Mouse (Mus musculus): ENCODE data around the gene Adcy2. TPM values are rescaled to one million over a fixed set of nuclear protein-coding genes. Genes with fewer than 3 reads are reported as not detected.

The Adcy2 gene
- polyA plus RNA-seq, 1 experiment from 2014 or later: 5.9 TPM

DNA sequence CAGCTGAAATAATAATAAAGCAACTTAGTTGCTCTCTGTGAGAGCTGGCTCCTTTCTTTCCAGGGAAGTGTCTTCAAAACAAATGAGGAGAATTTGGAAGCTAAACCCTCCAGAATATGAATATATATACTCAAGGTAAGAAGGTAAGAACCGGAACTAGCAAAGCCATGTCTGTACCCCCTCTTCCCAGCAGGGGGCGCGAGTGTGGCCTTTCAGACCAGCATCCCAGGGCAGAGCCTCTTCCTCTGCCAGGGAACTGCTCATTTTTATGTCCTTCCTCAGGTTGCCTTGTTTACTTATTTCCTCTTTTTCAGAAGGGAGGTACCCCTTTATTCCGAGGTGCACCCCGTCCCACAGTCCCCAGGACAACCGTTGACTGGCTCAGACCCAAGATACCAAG, 199.6 kb downstream of the Adcy2 start:
- 61% methylated on average over 6 of the region's 6 CpGs for WGBS
- Histone ChIP-seq H3K27me3 (no peaks in the 10 kb centered on the region), H3K36me3 (no peaks in the 10 kb centered on the region), H3K4me1 (no peaks in the 10 kb centered on the region), H3K27ac (no peak overlapping the region), H3K4me2 (replicated peaks) (no peak overlapping the region), H3K4me3 (no peak overlapping the region), H3K9ac (no peak overlapping the region), H3K9me3 (no peaks in the 10 kb centered on the region)
- ATAC-seq (ENCODE audit: low FRiP score, low read depth): no peak

DNA sequence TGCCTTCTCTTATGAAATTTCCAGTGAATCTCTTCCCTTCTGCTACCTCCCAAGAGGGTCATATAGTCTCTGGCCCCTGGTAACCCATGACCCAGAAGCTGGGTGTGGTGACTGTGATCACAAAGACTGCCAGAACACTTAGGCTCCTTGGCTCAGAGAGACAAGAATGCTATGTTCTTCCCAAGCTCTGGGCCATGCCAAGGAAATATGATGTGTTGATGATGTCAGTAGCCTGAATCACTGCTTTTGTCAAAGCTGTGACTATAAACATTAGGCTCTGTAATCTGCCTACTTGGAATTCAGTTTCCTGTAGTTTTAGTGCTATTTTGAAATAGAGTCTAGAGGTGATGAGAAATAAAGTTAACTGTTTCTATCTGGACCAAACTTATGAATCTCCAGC, 206.1 kb downstream of the Adcy2 start:
- Histone ChIP-seq H3K4me1 (no peaks in the 10 kb centered on the region), H3K36me3 (no peaks in the 10 kb centered on the region), H3K4me3 (no peak overlapping the region), H3K27ac (no peak overlapping the region), H3K4me2 (replicated peaks) (no peak overlapping the region), H3K9me3 (no peaks in the 10 kb centered on the region), H3K27me3 (no peaks in the 10 kb centered on the region), H3K9ac (no peak overlapping the region)
- no peak for ATAC-seq (ENCODE audit: low FRiP score, low read depth)

DNA sequence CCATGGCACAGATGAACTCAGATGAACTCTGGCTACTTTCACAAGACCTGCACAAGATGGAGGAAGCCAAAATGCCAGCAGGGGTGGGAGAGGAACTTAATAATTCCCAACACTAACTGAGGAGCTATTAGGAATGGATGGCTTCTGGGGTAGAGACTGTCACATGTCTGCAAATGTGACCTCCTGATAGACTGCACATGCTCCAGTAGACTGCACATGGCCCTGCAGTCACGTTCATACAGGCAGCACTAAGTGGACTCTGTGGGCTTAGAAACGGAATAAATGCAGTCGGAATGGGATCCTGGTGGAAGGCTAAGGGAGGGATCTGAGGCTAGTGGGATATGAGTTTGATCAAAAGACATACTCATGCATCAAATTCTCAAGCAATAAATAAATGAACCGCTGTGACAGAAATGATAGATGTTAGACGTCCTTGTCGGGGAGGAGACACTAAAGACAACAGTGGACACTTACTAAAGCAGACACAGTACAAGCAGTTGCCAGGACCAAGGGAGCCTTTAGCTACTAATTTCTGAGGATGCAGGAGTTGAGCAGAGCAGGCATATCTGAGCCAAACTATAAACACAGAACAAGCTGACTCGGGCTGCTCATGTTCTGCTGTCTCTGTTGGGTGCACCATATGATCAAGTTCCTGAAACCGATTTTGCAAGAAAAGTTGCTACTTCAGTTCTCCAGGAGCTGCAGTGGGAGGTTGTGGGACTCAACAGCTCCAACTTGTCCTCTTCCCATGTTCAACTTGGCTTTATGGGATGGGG, 211.9 kb downstream of the Adcy2 start:
- H3K4me2 ChIP-seq (replicated peaks): no peak overlapping the region
- no peak overlapping the region for H3K4me3 ChIP-seq
- no peaks in the 10 kb centered on the region for H3K27me3 ChIP-seq
- H3K9ac ChIP-seq: no peak overlapping the region
- no peaks in the 10 kb centered on the region for H3K36me3 ChIP-seq
- no peak for ATAC-seq (ENCODE audit: low FRiP score, low read depth)
- H3K9me3 ChIP-seq: no peaks in the 10 kb centered on the region
- no peaks in the 10 kb centered on the region for H3K4me1 ChIP-seq
- H3K27ac ChIP-seq: no peak overlapping the region
- 87% methylated on average over 8 of the region's 8 CpGs for WGBS

DNA sequence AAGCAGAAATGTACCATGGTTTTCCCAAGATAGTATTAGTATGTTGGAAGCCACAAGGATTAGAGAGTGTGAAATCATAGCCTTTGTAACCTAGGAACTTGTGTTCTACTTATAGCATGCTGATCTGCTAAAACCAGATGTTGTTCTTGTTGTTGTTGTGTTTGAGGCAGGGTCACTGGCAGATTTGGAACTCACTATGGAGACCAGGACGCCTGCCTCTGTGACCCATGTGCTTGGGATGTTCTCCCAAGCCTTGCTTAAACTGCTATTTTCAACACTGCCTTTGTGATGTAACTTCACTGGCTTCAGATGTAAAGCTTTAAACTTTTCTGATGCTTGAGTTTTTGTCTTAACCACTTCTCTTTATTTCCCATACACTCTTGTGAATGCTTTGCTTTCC, 216.2 kb downstream of the Adcy2 start:
- Histone ChIP-seq H3K36me3 (no peaks in the 10 kb centered on the region), H3K27me3 (no peaks in the 10 kb centered on the region), H3K9me3 (peaks cover 3% of the 10 kb centered on the region; the same call in 1 of the 2 replicates), H3K4me3 (no peak overlapping the region), H3K9ac (no peak overlapping the region), H3K4me2 (replicated peaks) (no peak overlapping the region), H3K4me1 (no peaks in the 10 kb centered on the region), H3K27ac (no peak overlapping the region)
- 55% methylated on average over 1 of the region's 1 CpGs for WGBS
- no peak for ATAC-seq (ENCODE audit: low FRiP score, low read depth)

DNA sequence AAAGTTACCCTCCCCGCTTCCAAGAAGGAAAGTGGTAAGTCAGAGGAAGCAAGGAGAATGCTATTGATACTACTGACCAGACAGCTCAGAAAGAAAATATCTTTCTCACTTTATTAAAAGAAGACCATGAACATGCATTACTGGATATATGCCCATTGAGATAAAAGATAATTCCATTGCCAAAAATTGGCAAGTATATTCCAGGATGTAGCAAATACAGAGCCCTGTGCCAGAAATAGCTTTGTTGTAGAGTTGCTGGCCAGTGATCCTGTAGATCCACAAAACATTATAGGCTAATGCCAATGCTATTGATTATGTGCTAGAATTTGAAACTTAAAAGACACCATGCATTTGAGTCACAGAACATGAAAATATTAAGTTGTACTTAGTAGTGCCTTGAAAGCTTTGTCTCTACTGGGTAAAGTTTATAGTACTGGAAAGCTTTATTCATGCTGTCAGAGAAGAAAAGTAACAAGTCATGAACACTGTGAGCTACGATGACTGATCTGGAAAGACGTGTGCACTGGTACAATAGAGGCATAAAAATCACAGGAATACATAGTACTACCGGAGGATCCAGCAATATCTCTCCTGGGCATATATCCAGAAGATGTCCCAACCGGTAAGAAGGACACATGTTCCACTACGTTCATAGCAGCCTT, 221.2 kb downstream of the Adcy2 start:
- ATAC-seq (ENCODE audit: low FRiP score, low read depth): no peak

DNA sequence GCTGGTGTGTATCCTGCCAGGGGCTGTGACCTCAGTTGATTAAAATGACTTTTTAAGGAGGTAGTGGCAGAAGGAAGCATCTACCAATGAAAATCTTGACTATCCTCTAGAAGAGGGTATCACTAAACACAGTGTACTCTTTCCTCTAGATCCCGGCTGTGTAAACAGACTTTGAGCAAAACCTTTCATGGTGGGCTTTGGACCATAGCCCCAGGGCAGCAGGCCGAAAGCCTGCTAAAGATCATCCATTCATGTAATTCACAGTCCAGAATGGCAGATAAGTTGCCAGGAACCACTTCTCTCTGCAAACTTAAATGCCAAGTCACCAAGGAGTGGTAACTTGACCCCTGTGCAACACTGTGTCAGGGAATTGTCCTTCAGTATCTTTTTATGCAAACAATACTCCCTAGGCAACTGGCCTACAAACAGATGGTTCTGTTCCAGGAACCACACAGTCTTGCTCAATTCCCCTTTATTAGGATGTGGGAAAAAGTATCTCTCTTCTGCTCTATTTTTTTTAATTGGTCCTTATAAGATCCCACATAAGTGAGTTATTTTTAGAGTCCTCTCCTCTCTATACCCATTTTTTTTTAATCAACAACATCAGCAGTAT, 225.6 kb downstream of the Adcy2 start:
- ATAC-seq (ENCODE audit: low FRiP score, low read depth): no peak
- H3K27ac ChIP-seq: no peak overlapping the region
- H3K9me3 ChIP-seq: no peaks in the 10 kb centered on the region
- H3K4me2 ChIP-seq (replicated peaks): no peak overlapping the region
- no peak overlapping the region for H3K9ac ChIP-seq
- H3K4me1 ChIP-seq: no peaks in the 10 kb centered on the region
- H3K4me3 ChIP-seq: no peak overlapping the region
- 78% methylated on average over 2 of the region's 2 CpGs for WGBS
- H3K27me3 ChIP-seq: no peaks in the 10 kb centered on the region
- H3K36me3 ChIP-seq: no peaks in the 10 kb centered on the region

More for the DNA sequence above, 221.2 kb downstream of the Adcy2 start:
- Histone ChIP-seq H3K36me3 (no peaks in the 10 kb centered on the region), H3K27ac (no peak overlapping the region), H3K4me1 (no peaks in the 10 kb centered on the region), H3K27me3 (no peaks in the 10 kb centered on the region), H3K4me3 (no peak overlapping the region), H3K9ac (no peak overlapping the region), H3K9me3 (peaks cover 3% of the 10 kb centered on the region; the same call in 1 of the 2 replicates), H3K4me2 (replicated peaks) (no peak overlapping the region)
- WGBS: 91% methylated on average over 6 of the region's 6 CpGs

DNA sequence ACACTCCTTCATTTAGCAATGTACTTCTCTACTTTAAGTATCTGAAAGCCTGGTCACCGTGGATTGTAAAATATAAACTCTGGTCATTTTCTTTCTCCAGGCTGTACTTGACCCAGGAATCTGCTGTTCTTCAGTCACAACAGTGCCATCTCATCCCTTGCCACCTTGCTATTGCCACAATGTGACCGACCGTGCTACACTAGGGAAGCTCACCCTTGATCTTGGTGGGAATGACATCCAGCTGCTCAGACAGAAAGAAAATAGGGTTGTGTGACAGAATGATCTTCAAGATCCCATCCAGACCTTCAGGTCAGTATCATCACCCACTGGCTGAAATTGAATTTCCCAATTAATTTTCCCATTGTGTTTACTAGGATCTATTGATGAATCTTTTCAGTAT, 230.8 kb downstream of the Adcy2 start:
- Histone ChIP-seq H3K36me3 (no peaks in the 10 kb centered on the region), H3K4me3 (no peak overlapping the region), H3K27me3 (no peaks in the 10 kb centered on the region), H3K9ac (no peak overlapping the region), H3K27ac (no peak overlapping the region), H3K4me2 (replicated peaks) (no peak overlapping the region), H3K9me3 (no peaks in the 10 kb centered on the region), H3K4me1 (no peaks in the 10 kb centered on the region)
- no peak for ATAC-seq (ENCODE audit: low FRiP score, low read depth)
- 94% methylated on average over 3 of the region's 3 CpGs for WGBS

DNA sequence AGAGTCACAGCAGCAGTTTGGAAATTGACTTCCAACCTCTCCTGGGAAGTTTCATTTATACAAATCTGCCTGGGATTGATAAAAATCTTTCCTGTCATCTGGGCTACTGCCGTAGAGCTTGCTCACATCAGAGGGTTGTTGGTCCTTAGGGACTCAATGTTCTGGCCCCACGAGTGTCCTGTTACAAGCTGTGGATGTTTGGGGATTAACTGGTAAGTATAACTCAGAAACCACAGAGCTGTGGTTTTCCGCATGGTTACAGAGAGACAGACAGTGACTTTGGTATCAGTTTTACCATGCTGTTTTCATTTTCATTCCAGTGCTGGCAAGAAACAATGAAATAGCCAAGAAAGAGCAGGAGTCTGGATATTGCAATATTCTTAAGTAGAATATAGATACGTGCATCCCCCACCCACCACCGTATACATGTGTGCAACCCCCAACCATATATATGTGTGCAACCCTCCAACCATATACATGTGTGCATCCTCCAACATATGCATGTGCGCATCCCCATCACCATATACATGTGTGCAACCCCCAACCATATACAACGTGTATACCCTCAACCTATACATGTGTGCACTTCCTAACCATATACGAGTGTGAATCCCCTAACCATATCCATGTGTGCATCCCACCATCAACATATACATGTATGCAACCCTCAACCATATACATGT, 233.3 kb downstream of the Adcy2 start:
- Histone ChIP-seq H3K27ac (no peak overlapping the region), H3K4me1 (no peaks in the 10 kb centered on the region), H3K9me3 (no peaks in the 10 kb centered on the region), H3K9ac (no peak overlapping the region), H3K36me3 (no peaks in the 10 kb centered on the region), H3K4me3 (no peak overlapping the region), H3K4me2 (replicated peaks) (no peak overlapping the region), H3K27me3 (no peaks in the 10 kb centered on the region)
- 63% methylated on average over 8 of the region's 8 CpGs for WGBS
- ATAC-seq (ENCODE audit: low FRiP score, low read depth): no peak

DNA sequence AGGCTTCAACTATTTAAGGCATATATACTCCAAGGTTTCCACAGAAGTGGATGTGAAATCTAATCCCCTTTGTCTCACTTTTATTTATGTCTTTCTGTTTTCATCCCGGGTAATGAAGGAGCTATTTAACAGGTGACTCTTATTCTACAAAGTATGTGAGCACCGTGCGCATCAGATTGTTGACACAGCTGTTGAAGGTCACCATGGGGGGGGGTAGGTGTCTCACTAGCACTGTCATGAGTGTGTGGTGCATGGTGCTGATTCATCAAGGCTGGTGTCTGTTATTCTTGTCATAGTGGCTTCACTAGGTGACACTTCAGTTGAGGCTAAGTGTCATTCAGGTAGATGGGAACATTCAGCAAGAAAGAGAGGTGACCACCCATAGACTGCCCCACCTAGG, 234.7 kb downstream of the Adcy2 start:
- Histone ChIP-seq H3K27ac (no peak overlapping the region), H3K4me1 (no peaks in the 10 kb centered on the region), H3K27me3 (no peaks in the 10 kb centered on the region), H3K36me3 (no peaks in the 10 kb centered on the region), H3K9me3 (no peaks in the 10 kb centered on the region), H3K4me2 (replicated peaks) (no peak overlapping the region), H3K9ac (no peak overlapping the region), H3K4me3 (no peak overlapping the region)
- ATAC-seq (ENCODE audit: low FRiP score, low read depth): no peak
- WGBS: 72% methylated on average over 3 of the region's 3 CpGs

DNA sequence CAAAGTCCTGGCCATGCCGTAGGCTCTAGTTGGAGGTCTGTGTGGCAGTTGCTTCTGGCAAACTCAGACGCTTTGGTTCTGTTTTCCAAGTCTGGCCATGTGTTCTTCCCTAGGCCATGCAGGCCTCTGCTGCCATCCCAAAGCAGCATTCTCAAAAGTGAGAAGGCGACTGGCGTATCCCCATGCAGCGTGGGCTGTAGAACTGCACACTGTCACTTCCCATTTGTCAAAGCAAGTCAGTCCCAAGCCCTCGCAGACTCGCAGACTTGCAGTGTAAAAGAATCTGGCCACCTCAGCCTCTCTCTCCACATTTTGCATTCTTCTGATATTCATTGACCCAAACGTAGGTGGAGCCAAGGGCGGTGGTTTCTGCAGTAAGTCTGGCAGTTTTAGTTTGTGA, 249.5 kb downstream of the Adcy2 start:
- Histone ChIP-seq H3K4me3 (no peak overlapping the region), H3K36me3 (no peaks in the 10 kb centered on the region), H3K4me2 (replicated peaks) (no peak overlapping the region), H3K27ac (peak overlapping the region; percentile 28; the same call in 1 of the 2 replicates), H3K9me3 (no peaks in the 10 kb centered on the region), H3K4me1 (peaks cover 7% of the 10 kb centered on the region; the same call in 1 of the 2 replicates), H3K9ac (no peak overlapping the region), H3K27me3 (no peaks in the 10 kb centered on the region)
- 49% methylated on average over 9 of the region's 9 CpGs for WGBS
- no peak for ATAC-seq (ENCODE audit: low FRiP score, low read depth)

DNA sequence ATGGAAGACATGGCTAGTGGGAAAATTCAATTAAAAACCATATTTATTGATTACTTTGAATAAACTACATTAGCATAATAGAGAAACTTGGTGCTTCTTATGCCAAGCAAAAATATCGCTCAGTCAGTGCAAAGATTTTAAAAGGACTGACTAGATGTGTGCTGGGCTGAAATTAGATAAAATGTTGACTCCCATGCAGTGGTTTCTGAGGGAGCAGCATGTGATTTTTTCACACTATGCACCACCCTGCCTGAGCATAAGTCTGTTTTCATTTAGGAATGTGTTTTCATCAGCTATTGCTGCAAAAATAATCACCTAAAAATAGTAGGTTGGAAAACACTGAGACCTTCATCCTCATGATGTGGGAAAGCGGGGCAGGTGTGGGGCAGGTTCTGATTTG, 250.0 kb downstream of the Adcy2 start:
- Histone ChIP-seq H3K4me3 (no peak overlapping the region), H3K9me3 (no peaks in the 10 kb centered on the region), H3K27me3 (no peaks in the 10 kb centered on the region), H3K4me1 (peaks cover 7% of the 10 kb centered on the region; the same call in 1 of the 2 replicates), H3K27ac (no peak overlapping the region; the same call in 1 of the 2 replicates), H3K9ac (no peak overlapping the region), H3K4me2 (replicated peaks) (no peak overlapping the region), H3K36me3 (no peaks in the 10 kb centered on the region)
- 82% methylated on average over 2 of the region's 2 CpGs for WGBS
- no peak for ATAC-seq (ENCODE audit: low FRiP score, low read depth)

DNA sequence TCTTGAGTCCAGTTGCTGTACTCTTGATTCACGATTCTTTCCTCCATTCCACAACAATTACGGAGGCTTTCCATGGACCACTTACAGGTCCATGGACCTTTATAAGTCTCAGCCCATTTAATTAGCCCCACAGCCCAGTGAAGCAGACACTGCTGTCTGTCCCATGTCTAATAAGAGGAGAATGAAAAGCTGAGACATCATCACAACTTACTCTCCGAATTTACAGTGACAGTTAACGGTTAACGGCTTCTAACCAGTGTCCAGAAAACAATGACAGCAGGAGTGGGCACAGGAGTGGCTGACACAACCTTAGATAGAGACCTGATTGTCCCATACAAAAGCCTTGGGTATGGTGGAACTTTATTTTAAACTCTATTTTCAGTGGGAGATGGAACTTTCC, 253.9 kb downstream of the Adcy2 start:
- WGBS: 88% methylated on average over 5 of the region's 5 CpGs

More for the DNA sequence above, 253.9 kb downstream of the Adcy2 start:
- no peak for ATAC-seq (ENCODE audit: low FRiP score, low read depth)
- Histone ChIP-seq H3K27me3 (no peaks in the 10 kb centered on the region), H3K4me2 (replicated peaks) (no peak overlapping the region), H3K27ac (no peak overlapping the region), H3K9ac (no peak overlapping the region), H3K4me3 (no peak overlapping the region), H3K36me3 (no peaks in the 10 kb centered on the region), H3K4me1 (peaks cover 7% of the 10 kb centered on the region; the same call in 1 of the 2 replicates), H3K9me3 (no peaks in the 10 kb centered on the region)
